Mouse (Mus musculus) urinary bladder, postnatal 4 days (tissue): ENCODE measurements at regions not wholly inside any gene's neighbourhood (a gene's known extent, or its start where the extent isn't known, plus 50 kb on each side); places are given as distances from the start of the nearest gene placed in this dataset.

Experiments used
- DNase-seq, 2 experiments: peaks; one replicate each; pipeline ENCODE4 v3.0.0; 2021 to 2022; ENCODE audit warnings: low spot score in 2 of 2

DNA sequence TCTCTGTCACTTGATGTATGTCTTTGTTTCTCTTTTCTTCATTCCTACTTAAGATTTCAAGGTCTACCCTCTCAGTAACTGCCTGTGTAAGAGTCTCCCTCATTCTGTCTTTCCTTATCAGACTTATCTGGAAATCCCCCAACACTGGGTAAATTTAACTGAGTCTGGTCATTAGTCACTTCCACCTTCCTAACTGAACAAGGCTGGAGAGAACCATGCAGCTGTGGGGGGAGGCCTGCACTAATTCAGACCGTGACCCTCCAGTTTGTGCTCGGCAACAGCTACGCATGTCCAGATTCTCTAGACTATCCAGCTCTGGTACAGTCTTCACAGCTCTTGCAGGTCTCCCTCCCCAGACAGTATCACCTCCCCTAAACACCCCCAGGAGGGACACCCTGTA lies 103.3 kb downstream of the Prox1 start:
- DNase-seq, result no peak

DNA sequence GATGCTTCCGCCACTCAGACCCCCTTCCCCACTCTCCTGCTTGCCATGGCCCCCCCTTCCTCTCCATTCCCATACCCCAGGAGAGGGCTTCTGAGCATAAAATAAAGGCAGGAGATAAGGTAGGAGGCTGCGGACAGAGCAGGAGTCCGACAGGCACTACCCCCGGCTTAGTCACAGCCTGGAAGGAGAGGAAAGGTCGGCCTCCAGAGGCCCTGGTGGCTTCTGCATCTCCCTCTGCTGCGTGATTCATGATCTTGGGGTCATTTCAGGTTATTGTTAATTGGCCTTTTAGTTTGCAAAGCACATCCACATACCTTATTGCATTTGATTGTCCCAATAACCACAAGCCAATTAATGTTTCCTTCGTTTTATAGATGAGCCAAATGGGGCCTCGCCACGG lies 104.1 kb downstream of the Prox1 start:
- no peak for DNase-seq

DNA sequence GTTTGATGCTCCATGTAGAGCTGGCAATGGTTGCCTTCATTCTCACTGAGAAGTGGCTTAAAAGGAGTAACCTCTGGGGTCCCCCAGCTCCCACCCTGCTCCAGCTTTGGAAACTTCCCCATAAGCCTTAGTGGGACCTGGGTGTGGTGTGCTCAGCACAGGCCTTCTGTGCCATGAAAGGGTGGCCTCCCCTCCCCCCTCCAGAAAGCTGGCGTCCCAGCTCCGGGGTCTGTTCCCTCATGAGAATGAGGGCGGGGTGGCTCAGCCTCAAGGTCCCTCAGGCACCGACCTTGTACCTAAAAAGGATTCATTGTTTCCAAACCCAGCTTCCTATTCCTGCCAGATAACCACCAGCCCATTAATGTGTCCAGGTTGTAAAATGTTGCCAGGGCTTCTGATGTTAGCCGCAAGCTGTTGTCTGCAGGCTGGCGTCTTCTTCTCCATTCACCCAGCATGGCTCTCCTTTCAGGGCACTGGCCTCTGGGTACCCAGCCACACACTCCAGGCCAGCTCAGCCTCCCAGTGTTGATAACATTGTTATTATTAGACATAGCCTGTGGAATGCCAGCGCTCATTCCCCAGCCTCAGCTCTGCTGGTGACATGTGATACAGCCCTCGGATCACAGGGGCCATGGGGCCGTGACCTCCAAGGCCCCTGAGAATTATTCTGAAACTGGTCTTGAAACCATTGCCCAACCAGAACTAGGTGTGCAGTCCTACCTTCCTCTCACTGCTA lies 108.8 kb downstream of the Prox1 start:
- DNase-seq, result no peak

DNA sequence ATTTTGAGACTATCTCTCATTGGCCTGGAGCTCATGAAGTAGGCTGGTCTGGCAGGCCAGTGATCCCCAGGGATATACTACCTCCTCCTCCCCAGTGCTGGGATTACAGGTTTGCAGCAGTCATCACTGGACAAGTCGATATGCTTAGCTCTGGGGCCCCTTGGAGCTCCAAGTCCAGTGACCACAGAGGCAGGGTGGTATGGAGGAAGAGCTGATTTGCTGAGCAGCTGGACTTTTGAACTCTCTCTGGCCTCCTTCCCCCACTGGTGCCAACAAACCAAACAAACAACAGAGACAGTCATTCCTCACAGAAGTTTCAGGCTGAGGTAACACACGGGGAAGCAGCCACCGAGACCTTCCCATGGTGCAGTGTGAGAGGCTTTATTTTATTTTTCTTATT lies 111.5 kb downstream of the Prox1 start:
- DNase-seq, result no peak

DNA sequence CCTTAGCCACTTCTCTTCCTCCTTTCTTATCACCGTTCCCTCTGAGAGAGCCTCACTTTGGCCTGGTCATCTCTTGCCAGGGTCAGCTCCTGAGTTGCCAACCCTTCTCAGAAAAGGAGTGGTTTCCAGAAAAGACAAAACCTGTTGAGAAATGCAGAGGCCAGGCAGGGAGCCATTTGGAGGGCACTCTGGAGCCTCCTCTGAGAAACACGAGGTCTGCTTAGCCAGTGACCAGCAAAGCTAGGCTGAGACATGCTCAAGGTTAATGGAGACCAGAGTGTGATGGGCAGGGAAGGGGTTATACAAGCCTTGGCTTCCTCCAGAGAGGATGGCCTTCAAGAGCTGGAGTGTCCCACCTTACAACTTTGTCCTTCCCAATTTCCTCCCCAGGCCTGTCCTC lies 113.6 kb downstream of the Prox1 start:
- DNase-seq, result no peak

DNA sequence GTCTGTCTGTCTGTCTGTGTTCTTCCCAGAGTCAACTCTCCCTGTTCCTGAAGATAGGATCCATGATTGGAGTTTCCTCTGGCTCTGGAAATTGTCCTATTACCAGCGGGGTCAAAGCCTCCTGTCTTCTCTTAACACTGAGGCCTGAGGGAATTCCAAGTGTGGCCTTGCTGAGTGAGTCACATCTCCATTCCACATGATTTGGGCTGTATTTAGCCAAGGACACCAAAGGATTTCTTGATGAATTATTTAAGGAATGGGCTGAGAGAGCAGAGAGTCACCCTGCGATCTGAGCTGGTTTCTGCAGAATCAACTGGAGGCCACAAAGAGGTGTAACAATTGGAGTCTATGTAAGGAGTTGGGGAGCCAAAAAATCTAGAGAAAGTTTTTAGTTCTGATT lies 118.6 kb downstream of the Prox1 start:
- DNase-seq, result no peak

DNA sequence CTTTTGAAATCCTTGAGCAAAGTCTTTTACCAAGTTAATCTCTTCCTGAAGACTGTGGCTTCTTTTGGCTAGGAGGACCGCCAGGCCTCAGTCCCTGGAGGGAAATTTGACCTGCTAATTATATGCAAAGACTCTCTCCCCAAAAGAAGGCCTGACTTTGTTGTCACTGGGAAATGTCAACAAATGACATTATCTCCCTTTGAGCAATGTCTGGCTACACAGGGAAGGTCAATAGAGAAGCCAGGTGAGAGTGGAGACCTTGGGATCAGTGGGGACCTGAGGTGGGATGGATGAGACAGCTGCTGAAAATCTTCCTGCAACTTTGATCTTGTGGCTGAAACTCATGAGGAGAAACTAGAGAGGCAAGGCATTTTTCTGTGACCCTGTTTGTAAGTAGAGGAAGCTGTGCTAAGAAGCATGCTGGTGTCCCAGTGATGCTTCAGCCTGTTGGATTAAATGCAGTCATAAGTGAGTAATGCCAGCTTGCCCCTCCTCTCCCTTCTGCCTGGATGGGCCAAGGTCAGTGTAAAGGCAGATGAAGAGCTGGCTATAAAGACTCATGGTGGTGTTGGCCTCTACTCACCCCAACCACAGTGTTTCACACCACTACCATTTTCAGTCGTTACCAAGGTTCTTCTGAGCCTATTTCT lies 121.9 kb downstream of the Prox1 start:
- no peak for DNase-seq

DNA sequence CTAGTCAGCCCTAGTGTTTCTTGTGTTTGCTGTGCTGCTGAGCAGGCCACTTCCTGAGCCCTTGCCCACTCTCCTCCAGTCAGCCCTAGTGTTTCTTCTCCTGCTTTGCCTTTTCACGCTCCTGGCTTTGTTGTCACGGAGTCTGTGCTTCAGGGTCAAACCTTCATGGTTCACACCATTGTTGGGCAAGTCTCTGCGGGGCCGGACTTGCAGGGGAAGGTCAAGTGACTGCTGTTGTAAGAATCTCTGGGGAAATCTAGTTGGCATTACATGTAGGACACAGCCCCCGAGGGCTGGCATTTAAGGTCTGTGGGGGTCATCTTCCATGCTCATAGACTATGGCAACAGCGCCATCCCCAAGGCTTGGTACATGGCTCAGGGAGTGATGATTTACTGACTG lies 123.3 kb downstream of the Prox1 start:
- DNase-seq, result no peak

DNA sequence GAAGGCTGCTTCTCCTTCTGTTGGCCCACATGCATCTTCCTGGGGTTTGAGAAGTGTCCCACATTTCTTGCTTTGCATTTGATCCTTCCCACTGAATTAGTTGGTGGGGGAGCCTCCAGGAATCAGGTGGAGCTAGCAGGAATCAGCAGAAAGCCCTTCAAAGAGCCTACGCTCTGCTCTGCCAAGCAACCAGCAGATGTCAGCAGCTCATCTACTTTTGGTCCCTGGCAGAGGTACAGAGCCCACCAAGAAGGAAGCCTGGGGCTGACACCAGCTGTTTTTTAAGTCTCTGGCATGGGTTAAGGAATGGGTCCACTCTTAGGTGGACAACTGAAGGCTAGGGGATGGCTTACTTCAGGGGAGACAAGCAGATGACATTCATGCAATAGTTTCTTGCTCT lies 123.6 kb upstream of the Smyd2 start:
- DNase-seq, result no peak

DNA sequence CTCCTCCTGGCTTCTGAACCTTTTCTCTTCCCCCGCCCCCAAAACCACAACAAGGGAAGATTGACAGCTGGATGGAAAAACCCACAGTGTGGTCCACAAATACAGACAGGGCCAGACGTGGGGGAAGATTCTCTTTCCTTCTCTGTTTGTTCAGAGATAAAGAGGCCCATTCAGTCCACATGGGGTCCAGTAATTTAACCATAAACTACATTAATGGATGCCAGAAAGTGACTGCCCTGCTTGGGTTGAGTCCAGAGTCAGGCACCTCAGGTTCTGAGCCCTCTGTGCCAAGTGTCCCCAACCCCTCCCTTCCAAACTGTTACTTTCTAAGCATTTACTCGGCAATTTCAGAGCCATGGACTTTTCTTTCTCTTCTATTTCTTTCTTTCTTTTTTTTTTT lies 121.9 kb upstream of the Smyd2 start:
- no peak for DNase-seq

DNA sequence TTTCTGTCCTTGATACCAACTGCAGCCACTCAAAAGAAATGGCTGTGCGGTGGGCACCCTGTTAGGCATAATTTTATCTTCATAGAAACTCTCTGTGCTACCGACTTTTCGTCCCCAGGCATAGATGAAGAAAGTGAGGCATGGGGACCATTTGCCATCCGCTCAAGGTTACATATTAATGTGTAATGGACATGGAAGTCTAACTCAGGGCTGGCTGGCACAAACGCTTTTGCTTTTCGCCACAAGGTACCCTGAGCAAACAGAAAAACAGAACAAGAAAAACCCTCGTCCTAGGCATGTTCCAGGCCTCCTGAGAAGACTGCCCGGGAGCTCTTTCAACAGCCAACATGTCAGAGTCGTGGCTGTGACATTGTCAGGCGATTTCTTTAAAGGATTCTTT lies 121.0 kb upstream of the Smyd2 start:
- no peak for DNase-seq

DNA sequence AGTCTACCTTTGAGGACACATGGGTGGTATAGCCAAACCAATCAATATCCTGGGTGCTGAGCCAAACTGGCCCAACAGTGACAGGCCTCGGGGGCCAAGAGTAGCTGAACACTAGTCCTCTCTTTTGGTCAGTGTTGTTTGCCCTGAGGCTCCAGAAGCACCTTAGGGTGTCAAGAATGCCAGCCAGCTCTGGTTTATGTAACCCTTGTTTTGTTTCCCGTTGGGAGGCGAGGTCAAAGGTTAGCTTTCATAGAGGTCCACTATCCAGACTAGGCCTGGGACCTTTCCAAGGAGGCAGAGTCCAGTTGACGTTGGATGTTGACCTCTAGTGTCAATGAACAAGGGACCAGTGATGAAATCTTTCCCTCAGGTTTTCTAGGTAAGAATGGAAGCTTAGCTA lies 120.0 kb upstream of the Smyd2 start:
- DNase-seq, result no peak

DNA sequence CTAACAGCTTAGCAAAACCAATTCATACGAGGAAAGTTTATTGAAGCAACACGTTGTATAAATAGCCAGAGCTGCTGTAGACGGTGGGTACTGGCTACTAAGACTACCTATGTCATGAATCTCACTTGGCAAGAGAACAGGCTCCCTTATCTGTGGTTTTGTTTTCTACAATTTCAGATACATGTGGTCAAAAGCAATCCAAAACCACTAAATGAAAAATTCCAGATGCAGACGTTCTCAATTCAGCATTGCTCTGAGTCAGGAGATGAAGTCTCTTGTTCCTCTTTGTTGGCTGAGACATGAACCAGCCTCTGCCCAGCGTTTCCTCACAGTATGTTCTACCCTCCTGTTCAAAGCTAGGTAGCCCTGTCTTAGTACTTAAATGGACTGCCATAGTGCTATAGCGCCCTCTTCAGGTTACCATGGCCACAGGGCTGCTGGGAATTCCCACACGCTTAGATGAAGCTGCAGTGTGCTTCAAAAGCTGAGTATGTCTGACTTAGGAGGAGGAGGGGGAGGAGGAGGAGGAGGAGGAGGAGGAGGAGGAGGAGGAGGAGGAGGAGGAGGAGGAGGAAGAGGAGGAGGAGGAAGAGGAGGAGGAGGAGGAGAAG lies 119.0 kb upstream of the Smyd2 start:
- no peak for DNase-seq

DNA sequence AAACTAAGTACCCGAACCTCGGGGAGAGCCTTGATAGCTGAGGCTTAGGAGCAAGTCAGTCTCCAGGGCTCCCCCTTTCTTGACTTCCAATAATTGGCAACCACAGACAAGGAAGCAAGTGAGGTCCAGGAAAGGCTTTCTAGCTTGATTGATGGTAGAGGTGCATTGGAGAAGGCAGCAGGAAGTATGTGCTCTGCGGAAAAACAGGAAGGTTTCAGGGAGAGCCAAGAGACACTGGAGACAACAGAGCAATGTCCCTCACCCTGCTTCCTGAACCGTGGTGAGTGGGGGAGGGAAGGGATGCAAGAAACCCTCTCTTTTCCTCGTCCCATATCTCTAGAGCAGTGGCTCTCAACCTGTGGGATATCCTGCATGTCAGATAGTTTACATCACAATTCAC lies 115.9 kb upstream of the Smyd2 start:
- DNase-seq, result no peak

DNA sequence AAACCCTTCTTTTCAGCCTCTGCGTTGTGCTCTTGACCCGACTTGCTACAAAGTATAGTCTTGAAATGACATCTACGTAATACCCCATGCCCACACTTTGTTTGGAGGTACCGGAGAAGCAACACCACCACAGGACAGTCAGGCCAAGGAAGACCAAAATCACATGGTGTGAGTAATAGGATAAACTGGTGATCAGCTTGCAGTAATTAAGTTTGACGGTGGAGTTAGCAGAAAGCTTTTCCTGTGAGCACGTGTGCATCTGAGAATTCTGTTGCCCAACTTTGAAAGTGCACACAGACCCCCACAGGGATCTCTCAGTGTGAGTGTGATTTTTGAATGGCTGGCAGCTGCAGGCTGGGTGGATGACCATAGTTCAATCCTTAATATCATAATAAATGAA lies 114.6 kb upstream of the Smyd2 start:
- no peak for DNase-seq

DNA sequence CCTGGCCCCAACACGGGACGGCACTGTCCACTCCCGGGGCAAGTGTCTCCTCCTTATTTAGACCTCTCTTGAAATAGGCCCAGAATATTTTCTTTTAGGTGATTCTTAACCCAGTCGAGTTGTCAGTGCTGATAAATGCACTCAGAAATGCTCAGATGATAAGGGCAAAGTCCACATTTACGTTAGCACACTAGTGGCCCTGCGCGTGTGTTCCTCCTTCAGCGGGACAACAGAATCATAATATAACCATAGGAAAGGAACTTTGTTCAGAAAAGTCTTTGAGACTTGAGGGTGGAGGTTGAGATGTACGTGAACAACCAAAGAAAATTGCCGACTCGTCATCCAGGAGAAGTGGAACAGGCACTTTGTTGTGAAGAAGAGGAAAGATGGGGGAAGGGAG lies 113.8 kb upstream of the Smyd2 start:
- DNase-seq, result no peak

DNA sequence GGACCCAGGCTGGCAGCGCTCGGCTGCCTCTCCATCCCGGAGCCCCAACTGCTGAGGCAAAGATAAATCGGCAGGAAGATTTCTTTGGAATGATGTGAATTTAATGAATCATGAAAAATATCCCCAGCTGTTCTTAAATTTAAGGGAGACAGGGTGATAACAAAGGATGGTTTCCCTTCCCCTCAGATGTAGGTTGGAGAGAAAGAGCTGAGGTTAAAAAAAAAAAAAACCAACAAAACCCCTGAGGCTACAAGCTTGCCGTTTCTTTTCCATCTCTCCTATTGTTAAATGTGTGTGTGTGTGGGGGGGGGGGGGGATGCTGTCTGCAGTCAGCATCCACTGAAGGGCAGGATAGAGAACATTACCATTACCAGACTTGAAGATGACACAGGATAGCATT lies 111.9 kb upstream of the Smyd2 start:
- DNase-seq, result no peak

DNA sequence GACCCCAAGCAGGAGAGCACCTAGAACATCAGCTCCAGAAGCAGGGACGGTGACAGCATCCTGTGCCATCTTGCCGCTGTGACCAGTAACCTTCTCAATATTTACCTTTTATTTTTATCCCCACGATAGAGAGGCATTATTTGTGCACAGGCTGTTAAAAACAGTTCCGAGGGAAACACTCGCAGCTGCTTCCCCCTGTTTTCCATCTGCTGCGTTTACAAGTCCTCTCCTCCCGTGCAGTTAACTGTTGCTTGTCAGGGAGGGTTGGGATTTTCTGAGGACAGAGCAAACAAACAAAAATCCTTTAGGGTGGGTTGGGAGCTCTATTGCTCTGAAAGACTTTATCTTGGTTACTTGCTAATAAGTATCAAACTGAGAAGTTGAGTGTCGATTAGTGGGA lies 105.4 kb upstream of the Smyd2 start:
- no peak for DNase-seq

DNA sequence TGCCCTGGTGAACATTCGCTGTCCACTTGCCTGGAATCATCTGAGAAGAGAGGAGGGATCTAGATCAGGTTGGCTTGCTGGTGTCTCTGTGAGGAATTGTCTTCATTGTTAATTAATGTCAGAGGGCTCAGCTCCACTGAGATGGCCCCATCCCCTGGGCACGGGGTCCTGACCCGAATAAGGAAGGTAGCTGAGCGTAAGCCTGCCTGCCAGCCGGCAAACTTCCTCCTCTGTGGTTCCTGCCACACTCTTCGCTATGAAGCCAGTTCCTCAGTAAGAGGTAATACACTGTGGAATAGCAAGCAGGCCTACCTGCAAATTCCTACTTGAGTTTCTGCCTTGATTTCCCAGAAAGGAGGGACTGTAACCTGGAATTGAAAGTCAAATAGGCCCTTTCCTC lies 87.3 kb upstream of the Smyd2 start:
- DNase-seq, result no peak

DNA sequence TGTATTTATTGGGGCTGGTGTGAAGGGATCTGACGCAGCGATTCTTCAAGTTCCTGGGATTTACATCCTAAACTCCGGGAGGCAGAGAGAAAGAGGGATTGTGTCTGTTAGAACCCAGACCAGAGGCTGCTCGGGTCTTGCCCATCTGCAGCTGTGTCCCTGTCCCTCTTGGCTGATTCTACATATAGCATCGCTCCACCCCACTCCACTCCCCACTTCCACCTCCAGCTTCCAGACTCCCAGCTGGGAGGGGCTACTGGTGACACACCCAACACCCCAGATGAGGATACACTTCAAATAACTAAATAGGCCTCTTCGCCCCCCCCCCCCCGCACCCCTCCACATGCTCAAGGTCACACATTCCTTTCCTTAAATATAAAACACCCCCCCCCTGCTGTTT lies 85.1 kb upstream of the Smyd2 start:
- no peak for DNase-seq

DNA sequence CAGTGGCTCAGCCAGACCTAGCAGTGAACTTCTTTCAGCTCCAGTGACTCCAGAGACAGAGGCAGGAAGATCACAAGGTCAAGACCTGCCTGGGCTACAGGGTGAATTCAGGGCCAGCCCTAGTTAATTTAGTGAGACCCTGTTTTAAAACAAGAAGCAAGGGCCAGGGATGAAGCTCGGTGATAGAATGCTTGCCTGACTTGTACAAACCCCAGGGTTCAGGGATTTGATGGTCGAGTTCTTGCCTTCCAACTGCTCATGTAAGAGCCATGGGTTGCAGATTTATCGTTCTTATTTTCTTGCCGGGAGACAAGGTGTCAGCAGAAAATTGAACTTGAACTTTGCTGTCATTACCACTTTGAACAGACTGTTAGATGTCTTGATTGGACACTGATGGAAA lies 78.9 kb upstream of the Smyd2 start:
- no peak for DNase-seq

DNA sequence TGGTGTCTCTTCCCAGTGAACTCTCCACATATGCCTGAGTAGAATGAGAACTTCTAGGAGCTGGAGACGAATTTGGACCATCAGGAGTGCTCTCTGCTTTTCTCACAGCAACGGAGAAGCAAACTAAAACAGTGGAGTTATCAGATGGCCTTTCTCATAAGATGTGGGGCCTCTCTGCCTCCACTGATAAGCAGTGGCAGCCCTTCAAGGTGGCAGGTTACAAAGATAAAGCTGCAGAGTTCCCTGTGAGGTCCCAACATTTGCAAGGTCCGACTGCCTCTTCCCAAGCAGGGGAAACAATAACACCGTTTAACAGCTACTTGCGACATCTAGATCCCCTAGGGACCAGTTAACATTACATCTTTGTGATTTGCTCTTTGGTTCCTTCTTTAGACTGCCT lies 71.5 kb upstream of the Smyd2 start:
- no peak for DNase-seq

DNA sequence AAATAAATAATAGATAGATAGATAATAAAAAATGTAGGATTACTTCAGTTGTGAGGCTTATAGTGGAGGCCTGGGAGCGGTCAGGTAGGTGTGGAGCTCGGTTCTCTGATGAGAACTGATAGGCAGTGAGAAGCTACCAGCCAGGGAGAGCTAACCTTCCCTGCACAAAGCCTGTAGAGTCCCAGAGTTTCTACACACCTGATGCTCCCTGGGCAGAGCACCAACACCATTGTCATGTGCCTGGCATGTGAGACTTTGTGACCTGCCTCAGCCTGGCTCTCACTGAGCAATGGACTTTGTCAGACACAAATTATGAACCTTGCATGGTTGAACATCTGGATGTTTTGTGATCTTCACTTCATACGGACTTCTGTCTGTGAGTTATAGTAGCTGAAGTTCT lies 71.1 kb upstream of the Smyd2 start:
- DNase-seq, result no peak

DNA sequence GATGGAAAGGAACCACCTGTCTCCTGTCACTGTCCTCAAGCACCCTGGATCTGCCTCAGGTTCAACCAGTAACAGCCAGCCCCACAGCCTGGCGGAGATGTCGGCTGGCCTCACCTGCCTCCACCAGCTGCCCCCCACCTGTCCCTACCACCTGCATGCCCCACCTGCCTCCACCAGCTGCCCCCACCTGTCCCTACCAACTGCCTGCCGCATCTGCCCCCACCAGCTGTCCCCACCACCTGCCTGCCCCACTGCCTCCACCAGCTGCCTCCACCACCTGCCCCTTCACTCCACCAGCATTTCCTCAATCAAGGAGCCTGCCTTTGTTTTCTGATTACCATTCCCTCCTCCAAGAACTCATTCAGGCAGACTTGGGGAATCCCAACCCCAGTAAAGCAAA lies 68.9 kb upstream of the Smyd2 start:
- DNase-seq, result no peak
